Mouse (Mus musculus) liver, postnatal 0 days (tissue): ENCODE data around the gene Adra1b.

ENCODE experiments used
- CTCF ChIP-seq: sonication (generic); IDR thresholded peaks from 2 replicates; pipeline ENCODE4 v1.5.1; 2016; ENCODE audit warnings: antibody characterized with exemption, low read depth
- EP300 ChIP-seq: IDR thresholded peaks from 2 replicates; pipeline ENCODE4 v1.6.1; 2016; ENCODE audit warnings: antibody characterized with exemption, low read depth, mild to moderate bottlenecking

DNA sequence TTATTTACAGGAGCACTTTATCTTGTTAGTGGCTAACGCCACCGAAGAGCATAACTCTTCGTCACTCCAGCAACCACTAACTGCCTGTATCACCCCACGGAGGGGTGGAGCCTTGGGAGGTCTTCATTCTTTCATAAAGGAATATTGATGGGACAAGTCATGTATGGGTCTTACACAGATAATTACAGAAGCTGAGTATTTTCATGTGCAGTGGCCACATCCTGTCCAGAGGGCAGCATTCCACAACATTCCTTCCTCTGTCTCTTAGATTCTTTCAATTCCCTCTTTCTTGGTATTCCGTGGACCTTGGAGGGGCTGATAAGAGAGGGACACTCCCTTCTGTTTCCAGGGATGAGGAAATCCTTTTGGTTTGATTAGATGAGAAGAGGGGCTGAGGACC, 28.7 kb upstream of the Adra1b start:
- no peak for TF ChIP-seq CTCF
- TF ChIP-seq EP300: no peak
